Mouse (Mus musculus) spleen, postnatal 36 days (tissue): ENCODE measurements around the gene Epas1.

Experiments
- DNase-seq, 2 experiments: peaks; one replicate each; pipeline ENCODE4 v3.0.0; 2022; ENCODE audit warnings: low spot score in 2 of 2, mixed read lengths in 1 of 2

Epas1 gene

GRCm38 (mm10) chr17:86827391-86828165 is 74.1 kb downstream of the Epas1 start:
- DNase-seq, result no peak

DNA sequence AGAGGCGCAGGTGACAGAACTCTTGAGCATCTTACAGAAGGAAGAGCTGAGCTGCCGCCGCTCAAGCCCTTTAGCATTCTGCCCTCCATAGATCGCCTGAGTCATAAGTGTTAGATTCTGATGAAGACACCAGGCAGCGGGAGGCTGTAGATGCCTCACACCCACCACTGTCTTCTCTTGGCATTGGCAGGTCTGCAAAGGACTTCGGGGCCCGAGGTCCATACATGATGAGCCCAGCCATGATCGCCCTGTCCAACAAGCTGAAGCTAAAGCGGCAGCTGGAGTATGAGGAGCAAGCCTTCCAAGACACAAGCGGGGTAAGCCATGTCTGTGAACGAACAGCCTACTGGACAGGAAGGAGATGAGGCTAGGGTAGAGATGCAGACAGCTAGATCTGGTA is 75.0 kb downstream of the Epas1 start:
- DNase-seq, result no peak

DNA sequence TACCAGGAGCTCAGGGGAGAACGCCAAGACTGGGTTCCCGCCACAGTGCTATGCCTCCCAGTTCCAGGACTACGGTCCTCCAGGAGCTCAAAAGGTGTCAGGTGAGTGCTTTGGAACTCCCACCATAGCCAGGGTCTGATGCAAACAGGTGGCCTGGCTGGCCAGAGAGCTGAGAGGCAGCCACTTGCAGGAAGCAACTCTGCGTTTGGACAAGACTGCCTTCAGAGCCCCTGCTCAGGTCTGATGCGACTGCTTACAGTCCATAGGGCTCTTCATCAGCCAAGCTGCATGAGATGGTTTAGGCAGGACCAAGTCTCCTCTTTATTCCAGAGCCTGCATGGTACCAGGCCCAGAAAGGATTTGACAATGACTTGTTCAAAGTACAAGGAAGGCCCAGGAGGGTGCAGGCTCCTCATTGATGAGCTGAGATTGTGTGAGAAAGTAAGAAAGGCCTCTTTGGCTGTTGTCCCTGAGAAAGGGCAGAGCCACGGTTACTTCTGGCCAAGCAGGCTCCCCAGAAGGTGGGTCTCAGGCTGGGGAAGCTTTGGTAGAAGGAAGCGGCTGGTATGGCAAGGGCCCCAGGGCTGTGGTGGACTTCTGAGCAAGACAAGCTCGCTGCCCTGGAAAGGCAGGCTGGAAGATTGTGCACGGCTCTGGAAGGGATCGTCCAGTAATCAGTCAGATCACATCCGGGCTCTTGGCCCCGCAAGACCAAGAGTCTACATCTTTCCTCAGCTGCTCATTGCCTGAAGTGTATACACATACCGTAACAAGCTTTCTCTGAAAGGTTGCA is 76.1 kb downstream of the Epas1 start:
- DNase-seq, result no peak

GRCm38 (mm10) chr17:86830893-86831292 is 77.4 kb downstream of the Epas1 start:
- DNase-seq, result no peak

- no peak for DNase-seq
Observed at GRCm38 (mm10) chr17:86832562-86833327, 79.2 kb downstream of the Epas1 start.

- no peak for DNase-seq
Observed at GRCm38 (mm10) chr17:86833945-86834344, 80.4 kb downstream of the Epas1 start.

- no peak for DNase-seq
Observed at GRCm38 (mm10) chr17:86839308-86839707, 85.8 kb downstream of the Epas1 start.

GRCm38 (mm10) chr17:86850700-86851337 is 97.3 kb downstream of the Epas1 start:
- DNase-seq, result no peak

DNA sequence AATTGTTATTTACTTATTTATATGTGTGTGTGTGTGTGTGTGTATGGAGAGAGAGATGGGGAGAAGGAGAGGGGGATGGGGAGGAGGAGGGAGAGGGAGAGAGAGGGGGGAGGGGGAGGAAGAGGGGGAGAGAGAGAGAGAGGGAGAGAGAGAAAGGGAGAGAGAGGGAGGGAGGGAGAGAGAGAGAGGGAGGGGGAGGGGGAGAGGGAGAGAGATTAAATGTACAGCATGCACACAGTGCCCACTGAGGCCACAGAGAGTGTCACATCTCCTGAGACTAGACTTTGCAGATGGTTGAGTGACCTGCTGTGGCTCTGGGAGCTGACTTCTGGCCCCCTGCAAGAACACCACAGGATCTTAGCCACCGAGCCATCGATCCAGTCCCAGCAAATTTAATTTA is 98.3 kb downstream of the Epas1 start:
- no peak for DNase-seq

DNA sequence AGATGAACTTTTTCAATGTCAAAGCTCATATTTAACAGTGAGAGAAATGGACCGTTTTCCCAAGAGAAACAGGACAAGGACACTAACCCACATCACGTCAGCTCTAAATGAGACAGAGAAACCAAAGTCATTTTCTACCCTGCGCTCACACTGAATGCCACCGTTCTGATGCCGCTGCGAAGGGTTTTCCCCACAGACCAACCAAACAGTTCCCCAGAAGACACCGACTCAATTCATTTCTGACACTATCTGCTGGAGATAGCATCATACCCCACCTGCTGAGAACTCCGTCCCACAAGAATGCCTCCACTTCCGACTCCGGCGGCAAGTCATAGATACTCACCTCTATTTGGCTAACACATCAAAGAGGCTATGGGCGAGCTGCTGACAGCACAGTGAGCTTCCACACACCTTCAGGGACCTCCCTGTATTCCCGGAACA is 99.1 kb downstream of the Epas1 start:
- no peak for DNase-seq

DNA sequence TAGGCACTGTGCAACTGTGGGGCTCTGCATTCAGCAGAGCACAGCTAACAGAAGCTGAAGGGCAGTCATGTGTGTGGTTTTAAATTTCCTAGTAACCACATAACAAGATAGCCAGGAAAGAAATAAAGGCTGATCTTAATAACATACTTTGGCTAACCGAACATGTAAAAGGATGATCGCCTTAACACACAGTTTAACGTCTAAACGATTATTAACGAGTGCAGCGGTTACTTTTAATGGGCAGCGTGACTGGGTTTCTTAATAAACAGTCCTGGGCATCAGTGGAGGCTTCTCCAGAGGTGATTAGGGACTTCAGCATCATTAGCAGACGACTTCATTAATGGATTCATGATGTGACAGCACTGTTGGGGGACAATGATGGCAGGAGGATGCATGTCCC is 117.1 kb downstream of the Epas1 start:
- no peak for DNase-seq

DNA sequence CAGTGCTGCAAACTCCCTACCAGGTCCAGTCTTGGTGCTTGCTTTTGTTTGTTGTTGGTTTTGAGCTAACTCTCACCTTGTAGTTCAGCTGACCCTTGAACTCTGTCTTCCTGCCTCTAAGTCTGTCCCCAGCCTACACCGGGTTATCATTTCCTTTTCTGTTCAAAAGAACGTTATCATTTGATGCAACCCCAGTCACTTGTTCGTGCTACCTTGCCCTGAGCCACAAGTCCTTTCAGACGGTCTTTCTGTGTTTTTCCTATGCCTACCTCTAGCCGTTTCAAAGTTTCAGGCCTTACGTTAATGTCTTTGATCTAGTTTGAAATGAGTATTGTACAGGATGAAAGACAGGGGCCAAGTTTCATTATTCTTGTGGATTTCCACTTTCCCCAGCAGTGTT is 119.1 kb downstream of the Epas1 start:
- no peak for DNase-seq

- no peak for DNase-seq
Observed at GRCm38 (mm10) chr17:86876940-86877339, 123.4 kb downstream of the Epas1 start.

DNA sequence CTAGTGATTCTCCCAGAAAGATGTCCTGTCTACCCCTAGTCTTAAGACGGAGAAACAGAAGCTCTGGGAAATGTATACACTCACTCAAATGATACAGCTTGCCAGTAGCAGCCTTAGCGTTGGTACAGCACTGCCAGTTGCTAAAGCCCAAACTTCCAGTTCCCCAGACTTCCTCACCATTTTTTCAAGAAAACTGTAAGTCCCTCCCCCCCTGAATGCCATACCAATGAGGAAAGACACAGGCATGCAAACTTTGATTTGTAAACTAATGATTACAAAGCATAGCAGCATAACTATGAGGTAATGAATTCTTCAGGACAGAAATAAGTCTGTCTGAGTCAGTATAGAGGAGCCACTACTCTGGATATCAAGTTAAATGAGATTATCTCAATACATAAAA is 124.2 kb downstream of the Epas1 start:
- no peak for DNase-seq

- DNase-seq, result no peak
Observed at GRCm38 (mm10) chr17:86880056-86880455, 126.6 kb downstream of the Epas1 start.

GRCm38 (mm10) chr17:86880461-86881044 is 127.1 kb downstream of the Epas1 start:
- no peak for DNase-seq
